Mouse (Mus musculus) kidney, adult 9 months (tissue): ENCODE results near the gene Arhgef17.
A peak's percentile ranks its signal among the peaks of the same experiment; 100 is the strongest.
"Not testable (repeated sequence)": the region's sequence is repeated elsewhere in the genome, so short reads cannot be mapped to it uniquely, and the experiment has no call there.

Source experiments
- DNase-seq: peaks from one replicate; pipeline ENCODE4 v3.0.0; 2022

The Arhgef17 gene

GRCm38 (mm10) chr7:100871355-100871754, 60.6 kb downstream of the Arhgef17 start:
- no peak for DNase-seq

- DNase-seq = no peak
Measured at GRCm38 (mm10) chr7:100869877-100870629, 61.9 kb downstream of the Arhgef17 start.

- DNase-seq = no peak
Measured at GRCm38 (mm10) chr7:100868551-100868950, 63.4 kb downstream of the Arhgef17 start.

- DNase-seq = no peak
Measured at GRCm38 (mm10) chr7:100867561-100867960, 64.3 kb downstream of the Arhgef17 start.

GRCm38 (mm10) chr7:100866675-100867074, 65.2 kb downstream of the Arhgef17 start:
- peak; percentile 76 for DNase-seq

- DNase-seq = peak; percentile 88
Measured at GRCm38 (mm10) chr7:100862828-100863638, 68.9 kb downstream of the Arhgef17 start, which contains the start of gene Relt. TSS of gene Relt (minus strand) at chr7:100863446.

GRCm38 (mm10) chr7:100862353-100862752, 69.6 kb downstream of the Arhgef17 start:
- DNase-seq = no peak

- no peak for DNase-seq
Measured at GRCm38 (mm10) chr7:100861209-100861608, 70.7 kb downstream of the Arhgef17 start.

GRCm38 (mm10) chr7:100860450-100860849, 71.5 kb downstream of the Arhgef17 start:
- no peak for DNase-seq

GRCm38 (mm10) chr7:100855795-100856573, 75.9 kb downstream of the Arhgef17 start:
- peak; percentile 26 for DNase-seq

- no peak for DNase-seq
Measured at GRCm38 (mm10) chr7:100855300-100855699, 76.6 kb downstream of the Arhgef17 start.

GRCm38 (mm10) chr7:100854861-100855260, 77.0 kb downstream of the Arhgef17 start:
- no peak for DNase-seq

GRCm38 (mm10) chr7:100854137-100854814, 77.6 kb downstream of the Arhgef17 start:
- no peak for DNase-seq

GRCm38 (mm10) chr7:100853396-100853795, 78.5 kb downstream of the Arhgef17 start:
- DNase-seq = no peak

- no peak for DNase-seq
Measured at GRCm38 (mm10) chr7:100851481-100852356, 80.2 kb downstream of the Arhgef17 start.

- no peak for DNase-seq
Measured at GRCm38 (mm10) chr7:100849508-100849907, 82.4 kb downstream of the Arhgef17 start.

- DNase-seq = peak; percentile 82
Measured at GRCm38 (mm10) chr7:100848744-100849143, 83.2 kb downstream of the Arhgef17 start.

GRCm38 (mm10) chr7:100847131-100847530, 84.8 kb downstream of the Arhgef17 start:
- no peak for DNase-seq

- DNase-seq = not testable (repeated sequence)
Measured at GRCm38 (mm10) chr7:100846033-100846432, 85.9 kb downstream of the Arhgef17 start.

- peak; percentile 57 for DNase-seq
Measured at GRCm38 (mm10) chr7:100845412-100845811, 86.5 kb downstream of the Arhgef17 start.

- no peak for DNase-seq
Measured at GRCm38 (mm10) chr7:100845026-100845400, 86.9 kb downstream of the Arhgef17 start.
